Mouse (Mus musculus): Measurements from ENCODE around the gene Polr3h. TPM values are rescaled to one million over a fixed set of nuclear protein-coding genes. Genes with fewer than 3 reads are reported as not detected.
"Not testable (repeated sequence)": the region's sequence is repeated elsewhere in the genome, so short reads cannot be mapped to it uniquely, and the experiment has no call there.

Gene Polr3h
- 10 to 100 TPM; 14.1 to 16.5 TPM for total RNA-seq (2021)
- long read RNA-seq, experiment 1, transcript Polr3h-201 (6 exons, 2,542 nt), result major isoform, 27 of 47 reads
- long read RNA-seq, experiment 1, partial matches to known transcripts, result 2 of 47 reads
- long read RNA-seq, experiment 1, other reads (novel, unspliced or antisense), result 14 of 47 reads
- long read RNA-seq, experiment 2, transcript Polr3h-206 (6 exons, 1,290 nt), result minor isoform, 8 of 51 reads
- long read RNA-seq, experiment 2, transcript Polr3h-201 (6 exons, 2,542 nt), result major isoform, 29 of 51 reads
- long read RNA-seq, experiment 2, partial matches to known transcripts, result 3 of 51 reads
- long read RNA-seq, experiment 2, other reads (novel, unspliced or antisense), result 11 of 51 reads

DNA sequence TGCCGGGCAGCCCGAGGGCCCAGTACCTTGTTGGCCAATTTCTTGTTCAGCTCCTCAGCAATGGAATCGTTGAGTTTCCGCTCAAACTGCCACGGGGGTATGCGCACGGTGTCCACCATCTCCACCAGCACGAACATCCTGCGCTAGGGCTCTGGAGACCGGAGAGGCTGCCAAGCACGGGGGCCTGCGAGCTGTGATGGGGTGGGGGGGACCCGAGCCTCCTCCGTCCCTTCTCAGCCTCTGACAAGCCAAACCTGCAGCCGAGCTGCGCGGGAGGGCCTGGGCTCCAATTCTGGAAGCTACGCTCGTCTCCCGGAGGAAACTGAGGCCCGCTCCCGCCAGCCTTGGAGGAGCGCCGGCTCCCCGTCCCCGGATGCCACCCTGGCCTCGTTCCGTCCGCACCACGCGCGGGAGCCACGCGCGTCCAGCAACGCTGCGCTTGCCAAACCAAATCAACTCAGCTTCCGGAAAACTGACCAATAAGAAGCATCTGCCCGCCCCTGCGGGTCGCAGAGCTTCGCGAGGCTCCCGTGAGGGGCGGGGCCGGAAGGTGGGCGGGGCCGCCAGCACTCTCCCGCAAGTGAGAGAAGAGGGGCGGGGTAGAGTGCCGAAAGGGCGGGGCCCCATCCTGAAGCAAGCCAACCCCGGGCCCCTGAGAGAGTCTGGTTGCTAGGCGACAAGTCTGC, at the start of gene Polr3h:
Polr3h (minus strand) TSS at position 481 of the 686 bp plus-strand sequence.
- peak; percentile 92 to 96 for DNase-seq (ENCODE audit: low spot score in 2 of 2)

DNA sequence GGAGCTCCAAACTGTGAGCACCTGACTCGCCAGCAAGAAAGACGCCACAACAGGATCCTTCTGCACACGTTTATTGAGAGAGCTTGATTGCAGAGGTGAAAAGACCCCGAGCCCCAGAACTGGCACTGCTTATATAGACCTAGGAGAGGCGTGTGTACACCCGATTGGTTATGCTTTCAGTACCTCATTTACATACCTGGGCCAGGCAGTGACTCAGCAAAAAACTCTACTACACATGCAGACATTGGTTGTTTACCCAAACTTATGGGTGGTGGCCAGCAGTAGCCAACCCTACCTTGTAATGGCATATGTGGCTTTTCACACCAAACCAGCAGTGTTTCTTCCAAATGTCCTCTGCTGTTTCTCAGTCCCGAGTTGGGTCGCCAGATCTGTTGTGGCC, 49.1 kb upstream of the Polr3h start:
- not testable (repeated sequence) for DNase-seq (ENCODE audit: low spot score in 2 of 2)

DNA sequence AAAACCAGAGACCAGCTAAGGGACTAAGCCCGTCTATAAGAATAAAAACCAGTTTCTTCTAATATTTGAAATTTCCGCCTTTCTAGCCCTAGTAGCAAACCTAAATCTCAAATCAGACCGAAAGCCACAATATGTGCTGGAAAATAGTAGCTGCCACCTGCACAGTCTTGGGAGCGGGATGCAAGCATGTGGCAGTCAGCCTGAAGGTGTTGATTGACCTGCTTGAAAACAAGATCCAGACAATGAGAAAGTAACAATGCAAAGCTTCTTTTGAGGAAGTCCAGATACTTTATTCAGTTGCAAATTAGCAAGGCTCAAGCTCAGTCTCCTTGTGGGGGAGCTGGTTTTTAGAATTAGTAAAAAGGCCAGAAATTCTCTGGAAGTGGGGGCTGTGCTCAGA, 44.5 kb upstream of the Polr3h start:
- not testable (repeated sequence) for DNase-seq (ENCODE audit: low spot score in 2 of 2)

DNA sequence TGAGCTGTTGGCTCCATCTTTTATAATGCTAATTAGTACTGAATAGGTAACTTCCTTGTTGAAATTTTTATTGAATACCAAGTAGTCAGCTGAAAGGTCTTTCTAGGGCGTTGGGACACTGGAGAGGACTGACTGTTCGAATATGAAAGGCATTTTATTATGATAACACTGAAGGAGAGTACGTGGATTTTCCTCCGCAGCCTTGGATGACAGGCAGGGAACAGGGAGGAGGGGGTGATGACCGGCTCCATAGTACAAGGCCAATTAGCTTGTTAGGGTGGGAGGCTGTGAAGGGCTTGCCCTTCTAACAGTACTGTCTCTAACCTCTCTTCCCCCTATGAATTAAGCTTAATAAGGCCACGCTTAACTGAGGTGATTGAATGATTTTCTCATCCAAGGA, 43.6 kb upstream of the Polr3h start:
- DNase-seq (ENCODE audit: low spot score in 2 of 2), result not testable (repeated sequence)

DNA sequence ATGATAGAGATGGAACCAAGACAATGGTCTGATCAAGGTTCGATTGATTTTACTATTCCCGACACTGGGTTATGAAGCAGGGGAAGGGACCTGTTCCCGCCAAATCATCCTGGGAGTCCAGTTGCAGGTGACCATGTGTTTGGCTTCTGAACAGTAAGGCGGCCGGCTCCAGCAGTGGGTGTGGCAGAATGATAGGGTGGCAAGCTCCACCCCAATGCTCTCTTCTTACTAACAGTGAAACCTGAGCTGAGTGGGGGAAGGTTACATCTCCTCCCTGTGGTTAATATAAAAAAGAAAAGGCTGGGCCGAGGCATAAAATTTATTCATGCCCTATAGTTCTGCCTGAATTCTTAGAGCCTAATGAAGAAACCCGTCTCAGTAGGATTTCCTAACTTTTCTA, 43.1 kb upstream of the Polr3h start:
- no peak for DNase-seq (ENCODE audit: low spot score in 2 of 2)

DNA sequence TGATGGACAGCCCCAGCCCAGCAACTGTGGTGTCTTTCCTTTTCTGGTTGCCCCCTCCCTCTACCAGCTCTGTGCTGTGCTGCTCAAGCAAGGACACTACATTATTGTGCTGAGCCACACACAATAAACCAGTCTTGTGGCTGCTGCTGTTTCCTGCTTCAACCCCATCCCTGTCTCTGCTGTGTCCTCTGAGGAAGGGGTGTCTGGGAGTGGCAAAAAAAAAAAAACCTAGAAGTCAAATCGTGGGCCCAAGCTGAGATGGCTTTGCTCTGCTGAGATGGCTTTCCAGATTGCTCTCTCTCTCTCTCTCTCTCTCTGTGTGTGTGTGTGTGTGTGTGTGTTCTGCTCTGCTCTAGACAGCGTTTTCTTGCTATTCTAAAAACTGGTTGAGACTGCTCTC, 42.4 kb upstream of the Polr3h start:
- no peak for DNase-seq (ENCODE audit: low spot score in 2 of 2)

DNA sequence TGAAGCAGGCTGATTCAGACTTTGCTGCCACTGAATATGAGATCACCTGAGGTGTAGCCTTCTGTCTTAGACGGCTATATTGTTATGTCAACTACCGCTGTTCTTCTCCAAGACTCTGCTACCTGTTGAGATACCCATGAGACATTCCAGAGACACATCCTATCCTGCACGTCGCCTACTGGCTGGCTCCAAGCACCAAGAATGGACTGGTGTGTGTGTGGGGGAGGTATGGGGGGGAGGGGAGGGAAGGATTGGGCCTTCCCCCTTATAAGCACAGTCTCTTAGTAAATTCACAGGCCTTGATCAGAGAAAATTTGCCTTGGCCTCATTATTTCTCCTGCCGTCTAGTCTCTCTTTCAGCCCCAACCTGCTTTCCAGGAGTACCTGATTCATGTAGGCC, 41.8 kb upstream of the Polr3h start:
- no peak for DNase-seq (ENCODE audit: low spot score in 2 of 2)

DNA sequence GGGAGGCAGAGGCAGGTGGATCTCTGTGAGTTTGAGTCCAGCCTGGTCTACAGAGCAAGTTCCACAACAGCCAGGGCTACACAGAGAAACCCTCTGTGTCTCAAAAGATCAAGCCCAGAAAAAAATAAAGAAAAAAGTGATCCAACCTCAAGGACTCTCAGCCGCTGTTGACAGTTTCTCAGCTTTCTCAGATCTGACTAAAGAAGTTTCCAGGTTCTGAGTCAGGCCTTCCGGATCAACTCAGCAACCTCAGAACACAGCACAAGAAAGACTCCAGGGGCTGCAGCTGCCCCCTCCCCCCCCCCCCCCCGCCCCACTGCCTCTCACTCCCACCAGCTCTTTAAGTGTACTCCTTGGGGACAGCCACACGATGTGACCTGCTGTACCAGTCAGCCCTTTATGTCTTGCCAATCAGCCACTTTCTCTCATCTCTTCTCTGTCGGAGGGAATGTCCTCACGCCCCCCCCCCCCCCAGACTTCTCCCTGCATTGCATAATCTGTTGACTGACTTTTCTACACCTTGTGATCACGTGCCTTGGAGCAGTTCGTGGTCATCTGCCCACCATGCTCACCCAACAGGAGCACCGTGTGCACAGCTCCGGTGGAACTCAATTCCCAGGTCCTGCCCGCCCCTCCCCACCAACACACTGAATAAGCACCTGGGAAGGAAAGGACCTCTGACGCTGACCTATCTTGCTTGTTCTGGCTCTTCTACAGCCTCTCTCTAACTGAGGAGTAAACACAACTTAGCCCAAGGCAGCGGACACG, 40.2 kb upstream of the Polr3h start:
- no peak for DNase-seq (ENCODE audit: low spot score in 2 of 2)

DNA sequence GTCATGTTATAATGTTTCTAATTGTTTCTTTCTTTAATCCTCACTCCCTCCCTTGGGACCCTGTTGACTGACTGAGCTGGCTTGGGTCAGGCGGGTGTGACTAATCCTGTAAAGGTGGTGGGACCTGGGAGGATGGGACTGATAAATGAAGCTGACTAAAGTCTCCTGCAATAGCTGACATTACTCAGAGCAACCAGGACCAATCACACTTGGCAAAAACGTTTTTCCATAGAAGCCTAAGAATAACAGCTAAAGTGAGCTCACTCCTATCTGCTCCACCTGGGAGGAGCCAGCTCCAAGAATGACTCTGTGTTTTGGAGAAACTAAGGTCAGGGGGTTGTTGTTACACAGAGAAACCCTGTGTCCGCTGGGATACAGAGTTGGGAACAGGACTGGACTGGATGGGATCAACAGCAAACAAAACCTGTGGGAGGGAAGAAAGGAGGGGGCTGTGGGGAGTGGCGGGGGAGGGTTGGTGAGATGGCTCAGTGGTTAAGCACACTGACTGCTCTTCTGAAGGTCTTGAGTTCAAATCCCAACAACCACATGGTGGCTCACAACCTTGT, 39.0 kb upstream of the Polr3h start:
- DNase-seq (ENCODE audit: low spot score in 2 of 2), result no peak

DNA sequence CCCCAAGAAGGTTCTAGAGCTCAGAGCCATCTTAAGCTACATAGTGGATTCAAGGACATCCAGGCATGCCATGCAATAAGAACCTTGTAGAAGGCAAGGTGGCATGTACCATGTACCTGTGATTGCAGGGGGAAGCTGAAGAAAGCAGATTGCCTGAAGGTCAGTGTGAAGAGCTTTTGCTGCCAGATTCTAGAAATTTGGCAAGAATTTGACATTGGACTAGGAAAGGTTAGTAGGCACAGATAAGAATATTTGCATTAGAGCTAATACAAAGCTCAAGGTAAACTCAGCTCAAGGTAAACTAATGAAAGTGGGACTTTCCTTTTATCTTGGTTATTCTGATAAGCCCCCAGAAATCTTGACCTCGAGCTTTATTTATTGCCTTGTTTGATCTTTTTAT, 38.2 kb upstream of the Polr3h start:
- DNase-seq (ENCODE audit: low spot score in 2 of 2), result no peak

DNA sequence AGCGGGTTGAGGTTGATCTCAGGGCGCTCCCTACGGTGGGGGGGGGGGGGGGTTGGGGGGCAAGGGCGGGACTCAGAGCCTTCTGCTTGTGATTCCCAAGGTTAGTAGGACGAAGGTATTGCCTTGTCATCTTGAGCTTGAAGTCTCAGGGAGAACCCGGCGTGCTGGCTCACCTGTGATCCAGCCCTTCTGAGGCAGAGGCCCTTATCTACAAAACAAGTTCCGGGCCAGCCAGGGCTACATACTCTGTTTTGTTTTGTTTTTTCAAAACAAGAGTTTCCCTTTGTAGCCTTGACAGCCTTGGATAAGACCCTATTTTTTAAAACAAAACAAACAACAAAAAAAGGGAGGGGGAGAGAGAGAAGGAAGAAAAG, 35.0 kb upstream of the Polr3h start:
- no peak for DNase-seq (ENCODE audit: low spot score in 2 of 2)

DNA sequence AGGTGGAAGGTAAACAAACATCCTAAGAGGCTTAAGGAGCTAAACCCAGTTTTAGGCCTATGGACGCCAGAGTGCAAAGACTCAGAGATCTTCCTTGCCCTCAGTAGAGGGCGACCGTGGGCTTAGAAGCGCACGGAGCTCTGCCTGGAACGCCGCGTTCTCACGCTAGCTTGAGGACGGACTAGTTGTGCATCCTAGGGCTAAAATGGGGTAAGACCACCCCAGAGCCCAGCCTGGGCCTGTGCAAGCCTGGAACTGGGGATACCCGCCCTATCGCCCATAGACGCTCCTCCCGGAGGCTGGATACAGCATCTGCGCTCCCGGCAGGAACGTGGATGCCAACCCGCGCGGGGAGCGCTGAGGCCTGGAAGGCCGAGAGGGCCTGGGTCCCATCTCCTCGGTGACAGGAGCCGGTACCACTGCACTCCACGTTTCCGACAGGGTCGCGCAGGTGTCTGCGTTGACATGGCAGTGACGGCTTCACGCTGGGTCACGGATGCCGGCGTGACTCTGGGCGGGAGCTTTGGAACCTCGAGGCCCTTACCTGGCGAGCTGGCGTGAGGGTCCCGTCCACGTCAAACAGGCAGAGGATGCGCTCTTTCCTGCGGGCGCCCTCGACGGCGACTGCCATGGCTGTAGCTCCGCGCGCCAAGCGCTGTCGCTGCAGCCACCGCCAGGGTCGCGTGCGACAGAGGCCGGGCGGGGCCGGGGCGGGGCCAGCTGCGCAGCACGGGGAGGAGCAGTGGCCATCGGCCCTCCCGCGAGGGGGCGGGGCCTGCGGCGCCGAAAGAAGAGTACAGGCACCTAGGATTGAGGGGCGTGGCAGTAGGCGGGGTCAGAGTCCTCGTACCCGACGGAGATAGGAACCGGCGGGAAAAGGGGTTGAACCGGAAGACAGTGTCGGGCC, 34.4 kb upstream of the Polr3h start, which contains the start of gene Pmm1:
Pmm1 (minus strand) TSS at position 760 of the 907 bp plus-strand sequence.
- DNase-seq (ENCODE audit: low spot score in 2 of 2), result peak; percentile 94 to 99

DNA sequence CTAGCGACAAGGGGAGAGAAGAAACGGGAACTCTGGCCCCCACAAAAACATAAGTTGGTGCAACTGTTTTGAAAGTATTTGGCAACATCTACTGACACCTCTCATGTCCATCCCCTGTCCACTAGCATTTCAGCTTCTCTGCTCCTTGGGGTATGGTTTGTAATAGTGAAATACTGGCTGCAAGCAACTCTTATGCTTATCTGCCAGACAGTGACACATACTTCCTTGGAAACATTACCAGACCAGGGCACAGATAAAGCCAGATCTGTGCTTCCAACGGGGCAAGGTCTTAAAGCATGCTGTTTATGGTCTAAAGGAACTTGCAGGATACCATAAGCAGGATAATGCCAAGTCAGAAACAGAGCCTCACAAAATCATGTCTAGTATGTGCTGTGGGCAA, 32.9 kb upstream of the Polr3h start:
- DNase-seq (ENCODE audit: low spot score in 2 of 2), result no peak

DNA sequence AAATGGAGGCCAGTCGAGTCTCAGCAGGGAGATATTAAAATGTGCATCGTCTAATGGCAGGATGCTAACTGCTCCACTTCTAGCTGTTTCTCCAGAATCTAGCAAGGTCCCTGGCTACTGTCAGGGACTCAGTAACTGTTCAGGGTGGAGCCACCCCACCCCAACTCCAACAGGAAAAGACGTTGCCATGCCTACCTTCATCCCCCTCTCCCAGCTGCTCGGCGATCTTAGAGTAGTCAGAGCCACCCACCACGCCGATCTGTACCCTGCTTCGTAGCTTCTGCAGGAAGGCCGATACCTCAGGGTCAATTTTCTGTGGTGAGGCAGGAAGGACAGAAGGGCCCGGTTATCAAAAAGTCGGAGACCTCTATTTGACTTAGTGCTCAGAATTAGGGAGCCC, 31.6 kb upstream of the Polr3h start:
- no peak for DNase-seq (ENCODE audit: low spot score in 2 of 2)

DNA sequence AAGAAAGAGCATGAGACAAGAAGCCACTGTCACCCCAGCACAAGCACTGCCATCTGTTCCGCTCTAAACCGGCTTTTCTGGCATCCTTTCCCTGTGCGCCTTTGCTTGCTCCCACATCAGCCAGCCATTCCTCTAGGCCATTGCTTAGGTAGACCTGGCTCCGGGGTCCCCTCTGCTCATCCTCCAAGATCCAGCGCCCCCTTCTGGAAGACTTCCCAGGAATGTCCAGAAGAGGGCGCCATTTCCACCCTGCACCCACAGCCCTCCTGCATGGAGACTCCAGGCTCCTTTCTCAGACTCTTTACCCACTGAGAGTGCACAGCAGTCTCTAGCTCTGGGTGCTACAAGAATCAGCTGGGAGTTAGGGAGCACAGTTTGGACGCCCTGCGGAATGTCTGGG, 30.4 kb upstream of the Polr3h start:
- peak in 1 of 2 experiments; percentile 47 for DNase-seq (ENCODE audit: low spot score in 2 of 2)

DNA sequence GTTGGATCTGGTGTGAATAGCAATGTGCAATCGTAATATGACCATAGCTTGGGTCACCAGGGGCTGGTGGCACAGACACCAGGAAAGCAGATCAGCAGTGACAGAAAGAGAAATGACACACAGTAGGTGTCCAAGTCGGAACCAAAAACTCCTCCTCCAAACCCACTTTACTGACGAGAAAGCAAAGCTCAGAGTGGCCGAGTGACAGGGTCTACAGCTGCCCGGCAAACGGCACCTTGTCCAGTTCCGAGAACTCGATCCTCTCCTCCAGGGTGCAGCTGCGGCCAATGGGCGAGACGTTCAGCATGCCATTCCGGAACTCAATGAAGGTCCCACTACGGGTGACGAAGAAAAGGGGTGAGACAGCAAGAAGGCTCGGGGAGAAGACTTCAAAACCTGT, 29.4 kb upstream of the Polr3h start:
- no peak for DNase-seq (ENCODE audit: low spot score in 2 of 2)

DNA sequence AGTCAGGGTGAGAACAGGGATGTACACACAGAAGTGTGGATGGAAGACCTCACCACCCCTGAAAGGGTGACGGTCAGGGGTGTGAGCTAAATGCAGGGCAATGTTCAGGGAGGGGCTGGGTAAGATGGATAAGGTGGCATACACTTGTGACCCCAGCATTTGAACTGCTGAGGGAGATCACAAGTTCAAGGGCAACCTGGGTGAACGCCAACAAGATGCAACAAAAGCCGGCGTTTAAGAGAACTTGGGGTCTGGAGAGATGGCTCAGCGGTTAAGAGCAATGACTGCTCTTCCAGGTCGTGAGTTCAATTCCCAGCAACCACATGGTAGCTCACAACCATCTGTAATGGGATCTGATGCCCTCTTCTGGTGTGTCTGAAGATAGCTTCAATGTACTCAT, 28.7 kb upstream of the Polr3h start:
- DNase-seq (ENCODE audit: low spot score in 2 of 2), result no peak

DNA sequence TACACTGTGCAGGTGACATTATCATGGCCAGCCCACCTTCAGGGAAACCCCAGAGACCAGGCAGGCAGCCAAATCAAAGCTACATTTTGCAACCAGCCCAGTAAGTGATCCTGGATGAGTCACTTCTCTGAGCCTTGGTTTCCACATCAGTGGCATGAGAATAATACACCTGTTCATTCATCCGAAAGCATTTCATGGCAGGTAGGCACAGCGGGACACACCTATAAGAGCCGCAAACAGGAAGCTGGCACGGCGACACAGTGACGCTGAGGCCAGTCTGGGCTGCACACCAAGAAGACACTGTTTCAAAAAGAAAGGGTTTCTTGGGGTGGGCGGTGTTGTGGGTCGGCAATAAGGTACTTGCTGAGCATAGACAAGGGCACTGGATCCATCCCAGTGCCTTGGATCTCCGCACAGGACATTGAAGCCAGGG, 28.1 kb upstream of the Polr3h start:
- no peak for DNase-seq (ENCODE audit: low spot score in 2 of 2)

DNA sequence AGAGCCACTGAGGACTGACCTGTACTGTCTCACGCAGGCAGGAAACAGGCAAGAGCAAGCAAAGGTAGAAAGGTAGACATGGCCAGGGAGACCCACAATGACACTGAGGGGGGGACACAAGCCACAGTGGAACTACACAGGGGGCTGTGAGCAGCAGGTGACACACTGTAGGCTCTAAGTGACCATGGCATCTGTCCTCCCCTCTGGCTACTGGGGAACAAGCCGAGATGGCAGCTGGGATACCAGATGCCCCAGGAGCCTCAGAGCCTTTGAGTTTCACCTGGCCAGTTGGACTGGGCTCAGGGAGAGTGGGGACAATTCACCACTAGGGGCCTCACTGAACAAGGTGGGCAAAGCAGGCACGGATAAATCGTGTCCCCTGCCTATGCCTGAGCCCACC, 26.3 kb upstream of the Polr3h start:
- DNase-seq (ENCODE audit: low spot score in 2 of 2), result no peak

DNA sequence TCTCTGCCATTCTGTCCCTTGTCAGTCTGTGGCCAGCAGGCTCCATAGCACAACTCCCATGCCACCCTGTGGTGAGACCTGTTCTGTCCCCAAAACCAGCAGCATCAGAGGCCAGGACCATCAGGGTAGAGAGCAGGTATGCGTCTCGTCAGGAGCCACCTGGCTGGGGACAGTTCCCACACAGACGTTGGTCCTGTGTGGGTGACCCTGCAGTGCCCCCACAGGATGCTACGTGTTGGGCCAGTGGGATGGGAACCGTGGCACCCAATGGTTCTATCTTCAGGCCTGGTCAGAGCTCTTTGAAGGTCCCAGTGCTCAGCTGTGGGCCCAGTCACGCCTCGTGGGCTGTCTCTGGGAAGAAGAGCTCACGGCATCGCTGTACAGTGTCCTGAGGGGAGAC, 25.1 kb upstream of the Polr3h start:
- DNase-seq (ENCODE audit: low spot score in 2 of 2), result no peak

DNA sequence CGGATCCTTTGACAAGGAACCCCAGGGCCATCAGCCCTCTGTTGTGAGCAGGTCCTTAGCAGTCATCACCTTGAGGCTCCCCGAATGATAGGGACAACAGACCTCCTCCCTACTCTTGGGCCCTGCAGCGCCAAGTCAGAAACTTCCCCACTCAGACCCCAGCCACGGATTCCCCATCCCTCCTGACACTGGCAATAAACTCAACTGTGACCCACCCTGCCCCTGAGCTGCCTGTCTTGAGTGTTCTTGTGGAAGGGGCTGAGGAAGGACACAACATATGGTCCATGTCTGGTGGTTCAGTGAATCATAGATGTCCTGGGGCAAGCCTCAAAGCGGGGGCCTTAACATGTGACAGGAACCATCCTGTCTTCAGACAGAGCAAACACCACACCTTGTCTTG, 24.7 kb upstream of the Polr3h start:
- DNase-seq (ENCODE audit: low spot score in 2 of 2), result no peak

Measured in gastrocnemius, postnatal 4 days (tissue).